Mouse (Mus musculus): ENCODE results near the gene Akap12. TPM values are rescaled to one million over a fixed set of nuclear protein-coding genes. Genes with fewer than 3 reads are reported as not detected.

Gene Akap12
- polyA plus RNA-seq, 1 experiment from 2014 or later: 47.5 TPM

- no peak overlapping the region for H3K4me2 ChIP-seq
- H3K27me3 ChIP-seq: no peaks in the 10 kb centered on the region
- H3K36me3 ChIP-seq (replicated peaks): no peaks in the 10 kb centered on the region
- no peak overlapping the region for H3K27ac ChIP-seq
- ATAC-seq (ENCODE audit: low FRiP score): no peak
- no peak overlapping the region for H3K9ac ChIP-seq
- H3K4me1 ChIP-seq: peaks cover 2% of the 10 kb centered on the region; the same call in 1 of the 2 replicates
- 35% methylated on average over 3 of the region's 3 CpGs for WGBS
- no peak overlapping the region for H3K4me3 ChIP-seq (replicated peaks)
- no peaks in the 10 kb centered on the region for H3K9me3 ChIP-seq
Observed at GRCm38 (mm10) chr10:4289636-4290035, 23.5 kb downstream of the Akap12 start.

- H3K4me1 ChIP-seq: peaks cover 2% of the 10 kb centered on the region; the same call in 1 of the 2 replicates
- H3K27ac ChIP-seq: no peak overlapping the region
- H3K4me2 ChIP-seq: no peak overlapping the region
- H3K4me3 ChIP-seq (replicated peaks): no peak overlapping the region
- ATAC-seq (ENCODE audit: low FRiP score): no peak
- no peak overlapping the region for H3K9ac ChIP-seq
- 36% methylated on average over 3 of the region's 3 CpGs for WGBS
- no peaks in the 10 kb centered on the region for H3K27me3 ChIP-seq
- H3K9me3 ChIP-seq: no peaks in the 10 kb centered on the region
- no peaks in the 10 kb centered on the region for H3K36me3 ChIP-seq (replicated peaks)
Observed at GRCm38 (mm10) chr10:4290145-4290544, 24.0 kb downstream of the Akap12 start.

- H3K4me2 ChIP-seq: no peak overlapping the region
- no peaks in the 10 kb centered on the region for H3K36me3 ChIP-seq (replicated peaks)
- no peak overlapping the region for H3K9ac ChIP-seq
- no peak overlapping the region for H3K27ac ChIP-seq
- H3K27me3 ChIP-seq: no peaks in the 10 kb centered on the region
- 92% methylated on average over 6 of the region's 6 CpGs for WGBS
- H3K9me3 ChIP-seq: no peaks in the 10 kb centered on the region
- ATAC-seq (ENCODE audit: low FRiP score): no peak
- peaks cover 2% of the 10 kb centered on the region; the same call in 1 of the 2 replicates for H3K4me1 ChIP-seq
- no peak overlapping the region for H3K4me3 ChIP-seq (replicated peaks)
Observed at GRCm38 (mm10) chr10:4290561-4290960, 24.4 kb downstream of the Akap12 start.

- no peak overlapping the region for H3K9ac ChIP-seq
- ATAC-seq (ENCODE audit: low FRiP score): no peak
- H3K4me2 ChIP-seq: no peak overlapping the region
- 83% methylated on average over 4 of the region's 4 CpGs for WGBS
- no peaks in the 10 kb centered on the region for H3K9me3 ChIP-seq
- H3K4me3 ChIP-seq (replicated peaks): no peak overlapping the region
- H3K36me3 ChIP-seq (replicated peaks): no peaks in the 10 kb centered on the region
- H3K4me1 ChIP-seq: peaks cover 2% of the 10 kb centered on the region; the same call in 1 of the 2 replicates
- no peak overlapping the region for H3K27ac ChIP-seq
- no peaks in the 10 kb centered on the region for H3K27me3 ChIP-seq
Observed at GRCm38 (mm10) chr10:4293418-4293817, 27.2 kb downstream of the Akap12 start.

- Histone ChIP-seq H3K4me3 (replicated peaks) (no peak overlapping the region), H3K36me3 (replicated peaks) (no peaks in the 10 kb centered on the region), H3K27ac (no peak overlapping the region), H3K4me1 (peaks cover 11% of the 10 kb centered on the region; the same call in 1 of the 2 replicates), H3K4me2 (no peak overlapping the region), H3K9ac (no peak overlapping the region), H3K9me3 (no peaks in the 10 kb centered on the region), H3K27me3 (0 out of 2 replicates have a peak, but pooled peaks cover 5% of the 10 kb centered on the region)
- ATAC-seq (ENCODE audit: low FRiP score): no peak
- WGBS: 79% methylated on average over 5 of the region's 5 CpGs
Observed at GRCm38 (mm10) chr10:4303558-4303957, 37.4 kb downstream of the Akap12 start.

- 88% methylated on average over 8 of the region's 8 CpGs for WGBS
- no peak for ATAC-seq (ENCODE audit: low FRiP score)
- H3K4me3 ChIP-seq (replicated peaks): no peak overlapping the region
Observed at GRCm38 (mm10) chr10:4323885-4324284, 57.7 kb downstream of the Akap12 start.

GRCm38 (mm10) chr10:4325562-4325961, 59.4 kb downstream of the Akap12 start:
- no peaks in the 10 kb centered on the region for H3K4me1 ChIP-seq
- H3K4me2 ChIP-seq: no peak overlapping the region
- H3K9me3 ChIP-seq: no peaks in the 10 kb centered on the region
- ATAC-seq (ENCODE audit: low FRiP score): no peak
- WGBS: 78% methylated on average over 5 of the region's 5 CpGs
- no peak overlapping the region for H3K27ac ChIP-seq
- H3K27me3 ChIP-seq: no peaks in the 10 kb centered on the region
- no peaks in the 10 kb centered on the region for H3K36me3 ChIP-seq (replicated peaks)
- H3K4me3 ChIP-seq (replicated peaks): no peak overlapping the region
- no peak overlapping the region for H3K9ac ChIP-seq

More at GRCm38 (mm10) chr10:4323885-4324284, 57.7 kb downstream of the Akap12 start:
- Histone ChIP-seq H3K9me3 (no peaks in the 10 kb centered on the region), H3K27ac (no peak overlapping the region), H3K9ac (no peak overlapping the region), H3K27me3 (no peaks in the 10 kb centered on the region), H3K4me1 (no peaks in the 10 kb centered on the region), H3K4me2 (no peak overlapping the region), H3K36me3 (replicated peaks) (no peaks in the 10 kb centered on the region)

GRCm38 (mm10) chr10:4327716-4328115, 61.5 kb downstream of the Akap12 start:
- ATAC-seq (ENCODE audit: low FRiP score): no peak
- Histone ChIP-seq H3K27ac (no peak overlapping the region), H3K9me3 (no peaks in the 10 kb centered on the region), H3K9ac (no peak overlapping the region), H3K4me2 (no peak overlapping the region), H3K4me1 (no peaks in the 10 kb centered on the region), H3K4me3 (replicated peaks) (no peak overlapping the region), H3K27me3 (no peaks in the 10 kb centered on the region), H3K36me3 (replicated peaks) (no peaks in the 10 kb centered on the region)
- WGBS: 8% methylated on average over 1 of the region's 1 CpGs

- peaks cover 8% of the 10 kb centered on the region for H3K4me1 ChIP-seq
- no peak overlapping the region for H3K4me2 ChIP-seq
- H3K27ac ChIP-seq: no peak overlapping the region
- H3K27me3 ChIP-seq: peaks cover 6% of the 10 kb centered on the region; the same call in 1 of the 2 replicates
- H3K36me3 ChIP-seq (replicated peaks): no peaks in the 10 kb centered on the region
- H3K4me3 ChIP-seq (replicated peaks): no peak overlapping the region
- ATAC-seq (ENCODE audit: low FRiP score): no peak
- WGBS: 74% methylated on average over 7 of the region's 7 CpGs
- no peak overlapping the region for H3K9ac ChIP-seq
- no peaks in the 10 kb centered on the region for H3K9me3 ChIP-seq
Observed at GRCm38 (mm10) chr10:4332228-4332979, 66.2 kb downstream of the Akap12 start.

GRCm38 (mm10) chr10:4333319-4333718, 67.1 kb downstream of the Akap12 start:
- Histone ChIP-seq H3K36me3 (replicated peaks) (no peaks in the 10 kb centered on the region), H3K4me2 (peak overlapping the region; percentile 52), H3K27me3 (peaks cover 6% of the 10 kb centered on the region; the same call in 1 of the 2 replicates), H3K27ac (no peak overlapping the region), H3K9ac (no peak overlapping the region), H3K9me3 (no peaks in the 10 kb centered on the region), H3K4me3 (replicated peaks) (no peak overlapping the region), H3K4me1 (peaks cover 8% of the 10 kb centered on the region)
- WGBS: 7% methylated on average over 8 of the region's 8 CpGs
- no peak for ATAC-seq (ENCODE audit: low FRiP score)

GRCm38 (mm10) chr10:4334039-4334683, 68.0 kb downstream of the Akap12 start:
- H3K4me1 ChIP-seq: peaks cover 8% of the 10 kb centered on the region
- peak; percentile 91 for ATAC-seq (ENCODE audit: low FRiP score)
- H3K4me2 ChIP-seq: peak overlapping the region; percentile 52
- H3K9me3 ChIP-seq: no peaks in the 10 kb centered on the region
- no peak overlapping the region for H3K9ac ChIP-seq
- H3K36me3 ChIP-seq (replicated peaks): no peaks in the 10 kb centered on the region
- H3K4me3 ChIP-seq (replicated peaks): peak overlapping the region; percentile 27
- no peak overlapping the region for H3K27ac ChIP-seq
- peaks cover 6% of the 10 kb centered on the region; the same call in 1 of the 2 replicates for H3K27me3 ChIP-seq
- 9% methylated on average over 27 of the region's 27 CpGs for WGBS

- no peak overlapping the region for H3K27ac ChIP-seq
- ATAC-seq (ENCODE audit: low FRiP score): no peak
- no peak overlapping the region for H3K4me3 ChIP-seq (replicated peaks)
- H3K27me3 ChIP-seq: peaks cover 6% of the 10 kb centered on the region; the same call in 1 of the 2 replicates
- 60% methylated on average over 15 of the region's 15 CpGs for WGBS
- no peak overlapping the region for H3K4me2 ChIP-seq
- peaks cover 9% of the 10 kb centered on the region; the same call in 1 of the 2 replicates for H3K4me1 ChIP-seq
- H3K9ac ChIP-seq: no peak overlapping the region
- no peaks in the 10 kb centered on the region for H3K9me3 ChIP-seq
- no peaks in the 10 kb centered on the region for H3K36me3 ChIP-seq (replicated peaks)
Observed at GRCm38 (mm10) chr10:4338863-4339461, 72.8 kb downstream of the Akap12 start.
